Mouse (Mus musculus) testis, postnatal 14 days (tissue): ENCODE data around the gene Gm20388.

ENCODE experiments used
- DNase-seq: peaks from one replicate; pipeline ENCODE4 v3.0.0; 2021; ENCODE audit warnings: low spot score

The Gm20388 gene

DNA sequence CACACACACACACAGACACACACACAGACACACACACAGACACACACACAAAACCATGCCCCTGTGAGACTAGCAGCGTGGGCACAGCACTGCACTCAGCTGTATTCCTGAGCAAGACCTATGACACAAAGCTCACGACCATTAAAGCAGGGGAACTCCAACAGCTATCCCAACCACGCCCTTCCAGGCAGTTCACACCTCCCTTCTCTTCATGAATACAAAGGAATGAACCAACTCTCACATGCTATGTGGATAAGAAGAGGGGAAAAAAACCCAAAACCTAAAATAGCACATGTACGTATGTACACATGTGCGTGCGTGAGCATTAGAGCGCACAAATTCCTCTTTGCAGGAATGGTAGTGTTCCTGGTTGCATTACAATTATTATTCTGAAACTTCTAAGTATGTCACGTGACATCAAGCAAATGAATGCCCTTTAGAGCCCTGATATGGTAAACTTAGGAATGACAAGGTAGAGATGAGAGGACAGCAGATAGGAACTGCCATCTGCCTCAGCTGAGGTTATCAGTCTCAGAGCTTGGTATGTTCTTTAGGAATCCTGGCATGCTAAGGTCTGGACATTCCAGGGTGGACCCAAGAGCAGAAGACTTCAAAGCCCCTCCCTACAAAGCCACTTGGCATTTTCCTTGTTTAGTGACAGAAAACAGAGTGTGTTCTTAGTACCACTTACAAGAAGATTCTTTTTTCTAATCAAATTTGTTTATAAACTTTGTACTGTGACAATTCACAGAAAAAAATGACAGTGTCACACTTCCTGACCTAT, 3015.5 kb downstream of the Gm20388 start:
- no peak for DNase-seq

DNA sequence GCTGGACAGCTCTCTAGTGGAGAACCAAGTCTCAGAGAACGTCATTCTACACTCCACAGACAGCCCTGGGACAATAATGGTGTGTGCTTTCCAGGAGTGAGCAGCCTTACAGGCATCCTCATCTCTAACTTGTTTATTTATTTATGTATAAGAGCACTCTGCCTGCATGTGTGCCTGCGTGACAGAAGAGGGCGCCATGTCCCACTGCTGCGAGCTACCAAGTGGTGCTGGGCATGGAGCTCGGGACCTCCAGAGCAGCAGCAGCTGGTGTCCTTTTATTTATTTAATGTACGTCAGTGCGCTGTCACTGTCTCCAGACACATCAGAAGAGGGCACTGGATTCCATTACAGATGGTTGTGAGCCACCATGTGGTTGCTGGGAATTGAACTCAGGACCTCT, 3016.1 kb downstream of the Gm20388 start:
- DNase-seq, result no peak

DNA sequence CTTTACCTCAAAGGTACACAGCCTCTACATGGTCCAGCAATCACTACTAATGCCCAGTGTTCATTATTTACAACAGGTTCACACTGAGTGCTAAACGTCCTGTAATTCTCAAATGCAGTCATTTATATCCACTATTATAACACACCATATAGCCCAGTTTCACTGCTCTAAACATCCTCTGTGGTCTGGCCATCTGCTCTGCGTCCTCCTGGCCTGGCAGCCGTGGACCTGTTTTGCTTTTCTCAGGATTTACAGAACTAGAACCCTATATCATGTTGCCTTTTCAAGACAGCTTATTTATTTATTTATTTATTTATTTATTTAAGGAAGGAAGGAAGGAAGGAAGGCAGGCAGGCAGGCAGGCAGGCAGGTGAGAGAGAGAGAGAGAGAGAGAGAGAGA, 3017.2 kb downstream of the Gm20388 start:
- no peak for DNase-seq

DNA sequence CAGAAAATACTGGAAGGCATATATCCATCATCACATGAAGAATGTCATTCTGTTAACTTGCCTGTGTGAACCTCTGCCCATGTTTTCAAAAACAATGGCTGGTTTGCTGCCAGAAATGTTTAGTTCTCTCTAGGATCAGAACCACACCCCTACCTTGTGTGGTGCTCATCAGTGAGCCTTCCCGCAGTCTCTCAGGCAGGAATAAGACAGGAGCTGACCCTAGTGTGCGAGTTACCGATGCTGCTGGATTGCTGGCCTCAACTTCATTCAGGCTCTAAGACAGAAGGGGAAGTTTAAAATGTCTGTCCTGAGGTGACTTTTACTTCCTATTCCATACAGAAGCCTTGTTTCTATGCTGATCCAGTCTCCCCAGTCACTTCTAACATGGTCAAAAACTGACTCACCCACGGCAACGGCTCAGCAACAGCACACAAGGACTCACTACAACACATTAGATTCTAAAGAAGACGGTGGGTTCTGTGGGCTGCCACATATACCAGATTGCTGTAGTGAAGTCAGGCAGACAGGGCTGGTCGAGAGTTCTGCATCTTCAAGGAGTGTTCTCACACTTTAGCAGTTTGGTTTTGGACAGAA, 3018.1 kb downstream of the Gm20388 start:
- no peak for DNase-seq

DNA sequence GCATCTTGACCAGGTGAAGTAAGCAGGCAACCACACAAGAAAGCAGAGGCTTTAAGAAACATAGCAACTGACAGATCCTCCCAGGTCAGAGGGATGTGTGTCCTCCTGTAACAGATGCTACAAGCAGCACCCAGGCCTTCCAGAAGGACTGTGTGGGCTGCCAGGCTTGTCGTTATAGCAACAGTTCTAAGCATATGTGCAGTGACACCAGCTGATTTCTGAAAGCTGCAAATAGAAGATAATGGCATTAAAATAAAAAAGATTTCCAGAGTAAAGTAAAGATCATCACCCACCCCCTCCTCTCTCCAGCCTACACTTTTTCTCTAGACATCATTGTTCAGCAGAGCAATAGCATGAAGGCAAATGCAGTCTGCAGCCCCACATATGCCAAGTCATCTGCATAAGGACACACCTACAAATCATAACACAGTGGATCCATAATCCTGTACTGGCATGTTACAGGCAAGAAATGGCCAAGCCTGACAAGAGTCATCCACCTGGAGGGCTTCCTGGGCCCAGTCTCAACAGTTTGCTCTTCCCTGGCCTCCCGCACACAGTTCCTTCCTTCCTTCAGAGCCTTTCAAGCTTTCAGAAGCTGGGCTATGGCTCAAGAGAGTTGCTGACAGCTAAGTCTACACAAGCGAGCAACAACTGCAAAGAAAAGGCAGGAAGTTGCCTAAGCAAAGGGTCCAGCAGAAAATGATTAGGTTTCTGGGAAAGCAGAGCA, 3021.4 kb downstream of the Gm20388 start:
- no peak for DNase-seq

DNA sequence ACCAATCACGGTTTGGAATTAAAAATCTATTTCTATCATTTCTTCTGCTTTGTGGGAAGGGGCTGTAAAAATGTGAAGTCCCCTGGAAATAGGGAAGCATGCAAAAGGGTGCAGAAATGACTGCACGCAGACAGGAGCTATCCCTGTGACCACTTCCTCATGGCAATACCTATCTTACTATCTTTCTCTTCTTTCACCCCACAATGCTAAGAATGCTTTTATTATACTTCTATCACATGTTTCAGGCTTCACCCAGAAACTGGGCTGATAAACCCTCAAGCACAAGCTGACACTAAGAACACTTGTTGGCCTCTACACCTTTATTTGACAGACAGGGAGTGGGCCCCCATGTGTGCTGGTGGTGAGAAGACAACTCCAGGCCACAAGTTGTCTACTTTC, 3021.9 kb downstream of the Gm20388 start:
- no peak for DNase-seq

DNA sequence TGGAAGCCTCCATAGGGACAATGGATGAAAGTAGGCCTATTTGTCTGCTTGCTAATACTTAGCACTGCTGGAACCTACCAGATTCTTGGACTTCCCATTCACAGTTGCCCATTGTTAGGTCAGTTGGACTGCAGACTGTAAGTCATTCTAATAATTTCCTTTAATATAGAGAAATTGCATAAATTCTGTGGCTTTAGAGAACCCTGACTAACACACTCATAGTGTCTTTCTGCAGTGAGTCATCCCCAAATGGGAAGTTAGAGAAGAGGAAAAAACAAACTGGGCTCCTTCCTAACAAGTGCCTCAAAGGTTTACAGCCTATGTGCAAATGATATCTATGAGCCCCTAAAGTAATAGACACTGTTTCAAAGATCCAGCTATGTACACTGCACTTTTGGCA, 3023.3 kb downstream of the Gm20388 start:
- DNase-seq, result no peak

DNA sequence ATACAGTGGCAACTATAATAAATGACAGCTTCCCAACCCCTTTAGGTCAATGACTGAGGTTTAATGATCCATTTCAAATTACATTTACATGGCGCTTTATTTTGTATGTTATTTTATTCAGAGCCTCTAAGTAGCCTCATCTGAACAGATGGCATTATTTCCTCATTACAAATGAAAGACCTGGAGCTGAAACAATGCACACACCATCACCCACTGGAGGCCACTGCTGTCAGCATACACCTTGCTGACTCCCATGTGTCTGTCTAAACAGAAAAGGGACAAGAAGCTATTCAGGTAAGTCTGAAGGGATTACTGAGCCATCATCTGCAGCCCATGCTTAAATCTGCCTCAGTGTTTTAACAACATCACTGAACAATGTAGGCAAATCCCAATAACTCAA, 3024.5 kb downstream of the Gm20388 start:
- no peak for DNase-seq

DNA sequence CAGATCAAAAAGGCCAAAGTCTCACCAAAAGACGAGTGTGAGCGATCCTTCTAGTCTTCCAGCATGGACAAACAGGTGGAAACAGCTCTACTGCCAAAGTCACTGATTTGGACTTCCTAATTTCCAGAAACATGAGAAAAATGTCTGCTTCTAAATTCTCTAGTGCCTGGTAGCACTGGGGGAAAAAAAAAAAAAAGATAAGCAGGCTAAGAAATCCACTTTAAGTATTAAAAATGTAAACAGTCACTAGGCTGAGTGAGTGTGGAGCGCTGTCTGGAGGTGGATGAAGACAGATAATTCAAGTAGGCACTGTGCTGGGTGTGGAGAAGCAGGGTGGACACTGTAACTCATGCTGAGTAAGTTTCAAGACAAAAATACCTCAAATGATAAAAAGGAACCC, 3025.3 kb downstream of the Gm20388 start:
- no peak for DNase-seq

DNA sequence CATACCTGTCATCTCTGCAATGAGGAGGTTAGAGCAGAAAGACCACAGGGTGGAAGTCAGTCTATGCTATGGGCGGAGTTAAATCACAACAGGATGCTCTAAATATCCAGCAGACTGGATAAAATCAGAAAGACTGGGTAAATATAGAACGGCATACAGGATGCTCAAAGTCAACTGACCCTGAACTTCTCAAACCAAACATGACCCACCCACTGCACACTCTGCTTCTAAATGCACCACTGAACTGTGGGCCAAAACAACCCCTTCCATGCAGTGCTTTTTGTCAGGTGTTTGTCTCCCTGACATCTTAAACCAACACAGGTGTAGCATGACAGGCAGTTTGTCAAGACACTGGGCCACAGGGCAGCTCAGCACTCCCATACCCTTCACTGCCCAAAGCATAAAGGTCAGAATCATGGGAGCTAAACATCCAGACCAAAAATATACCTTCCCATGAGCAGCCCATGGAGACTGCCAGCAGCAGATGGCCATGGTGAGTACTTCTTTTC, 3027.0 kb downstream of the Gm20388 start:
- DNase-seq, result no peak

DNA sequence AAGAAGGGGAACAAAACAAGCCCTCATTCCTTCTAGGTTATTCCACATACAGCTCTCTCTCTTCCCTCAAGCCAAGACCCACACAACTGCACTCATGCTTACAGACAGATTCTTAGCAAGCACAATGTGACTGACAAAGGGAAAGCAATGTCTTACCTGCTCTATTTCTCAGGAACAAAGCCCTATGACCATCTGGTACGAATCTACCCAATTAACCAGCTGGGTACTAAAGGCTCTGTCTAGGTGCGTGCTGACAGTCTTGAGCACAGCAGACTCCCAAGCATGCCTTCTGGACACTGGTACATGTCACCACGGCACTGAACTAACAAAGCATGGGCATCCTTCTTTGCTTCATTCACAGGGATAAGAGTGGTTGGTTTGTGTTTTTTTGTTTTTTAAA, 3027.5 kb downstream of the Gm20388 start:
- no peak for DNase-seq

DNA sequence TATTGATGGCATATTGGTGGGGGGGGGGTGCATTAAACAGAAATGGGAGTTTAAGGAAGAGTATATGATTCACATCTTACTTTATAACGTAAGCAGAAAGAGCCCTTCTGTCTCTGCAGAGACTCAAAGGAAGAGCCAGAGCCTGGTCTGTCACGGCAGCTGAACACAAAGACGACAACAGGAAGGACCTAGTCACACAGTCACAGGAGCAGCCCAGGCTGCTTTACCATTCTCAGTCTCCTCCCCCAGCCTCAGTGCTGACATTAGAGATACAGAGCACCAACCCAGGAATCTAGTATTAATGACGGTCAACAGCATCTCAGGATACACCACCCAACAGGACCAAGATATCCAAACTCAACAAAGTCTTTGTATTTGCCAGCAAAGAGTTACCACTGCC, 3027.9 kb downstream of the Gm20388 start:
- no peak for DNase-seq

DNA sequence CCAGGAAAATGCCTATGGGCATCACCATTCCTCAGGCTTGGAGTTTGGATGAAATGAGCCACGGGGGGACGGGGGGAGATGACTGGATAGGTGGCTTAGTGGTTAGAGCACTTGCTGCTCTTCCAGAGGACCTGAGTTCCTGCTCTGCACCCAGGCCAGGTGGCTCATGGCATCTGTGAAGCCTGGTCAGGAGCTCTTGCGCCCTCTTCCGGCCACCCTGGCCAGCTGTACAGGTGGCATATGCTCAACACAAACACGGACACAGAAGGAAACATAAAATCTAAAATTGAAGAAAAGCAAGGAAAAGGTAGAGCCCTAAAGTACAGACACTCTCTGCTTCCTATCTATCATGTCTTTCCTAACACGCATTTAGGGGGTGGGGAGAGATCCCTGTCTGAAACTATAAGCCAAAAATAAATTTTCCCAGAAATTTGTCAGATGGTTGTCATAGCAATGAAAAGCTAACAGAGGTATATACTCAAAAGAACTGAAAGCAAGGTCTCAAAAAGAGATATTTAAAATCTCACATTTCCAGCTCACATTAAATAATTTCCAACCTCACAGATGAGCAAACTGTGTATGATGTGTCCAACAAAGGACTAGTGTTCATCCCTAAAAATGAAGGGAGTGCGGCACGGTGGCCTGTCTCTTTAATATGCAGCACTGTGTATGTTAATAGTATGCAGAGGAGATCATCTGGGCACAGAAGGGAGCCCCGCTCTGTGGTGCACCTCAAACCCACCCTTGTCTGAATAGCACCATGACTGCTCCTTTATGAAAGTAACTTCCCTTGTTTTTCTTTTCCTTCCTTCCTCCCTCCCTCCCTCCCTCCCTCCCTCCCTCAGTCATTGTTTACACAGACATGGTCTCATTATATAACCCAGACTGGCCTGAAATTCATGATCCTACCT, 3032.4 kb downstream of the Gm20388 start:
- DNase-seq, result no peak

DNA sequence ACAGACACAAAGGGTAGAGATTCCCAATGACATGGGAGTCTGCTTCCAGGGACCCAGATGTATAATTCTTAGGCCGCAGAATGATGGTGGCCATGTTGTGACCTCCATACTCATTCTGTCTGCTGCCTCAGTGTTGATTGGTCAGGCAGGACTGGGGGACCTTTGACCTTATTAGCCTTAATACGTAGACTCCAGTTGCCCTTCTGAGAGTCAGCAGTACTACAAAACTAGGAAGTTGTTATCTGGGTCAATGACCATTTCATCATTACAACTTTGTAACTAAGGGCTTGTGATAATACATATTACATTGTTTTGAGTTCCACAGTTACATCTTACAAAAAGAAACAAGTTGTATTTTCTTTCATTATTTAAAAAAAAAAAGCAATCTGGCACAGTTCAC, 3035.1 kb downstream of the Gm20388 start:
- no peak for DNase-seq

DNA sequence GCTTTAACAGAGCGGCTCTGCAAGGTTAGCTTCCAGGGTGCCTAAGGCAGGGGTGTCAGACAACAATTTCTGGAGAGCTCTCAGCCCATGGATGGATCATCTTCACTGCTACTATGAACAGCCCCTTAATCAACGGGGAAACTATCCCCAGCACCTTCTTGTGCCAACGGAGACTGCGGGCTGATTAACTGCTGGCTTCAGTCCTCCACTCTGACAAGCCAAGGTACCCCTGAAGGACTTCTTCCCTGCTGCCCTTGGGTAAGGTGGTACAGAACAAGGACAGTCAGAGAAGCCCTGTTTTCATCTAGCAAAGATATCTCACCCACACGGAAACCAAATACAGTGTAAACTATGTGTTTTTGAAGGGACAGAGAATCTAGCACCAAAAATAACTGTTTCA, 3039.1 kb downstream of the Gm20388 start:
- no peak for DNase-seq

DNA sequence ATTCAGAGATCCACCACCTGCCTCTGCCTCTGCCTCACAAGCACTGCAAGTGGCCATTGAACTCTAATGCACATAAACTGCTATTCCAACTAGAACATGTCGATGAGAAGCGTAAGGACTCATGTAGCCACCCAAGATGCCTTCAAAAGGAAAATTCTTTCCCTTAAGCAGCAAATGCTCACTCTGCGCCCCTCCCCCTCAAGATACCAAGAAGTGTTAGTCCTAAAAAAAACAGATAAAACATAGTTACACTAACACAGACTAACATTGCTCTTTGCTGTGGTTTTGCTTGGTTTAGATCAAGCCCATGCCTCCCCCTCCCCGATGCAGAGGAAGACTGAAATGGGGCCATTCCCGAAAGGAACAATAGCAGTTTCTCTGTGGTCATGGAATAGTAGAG, 3040.8 kb downstream of the Gm20388 start:
- DNase-seq, result no peak

DNA sequence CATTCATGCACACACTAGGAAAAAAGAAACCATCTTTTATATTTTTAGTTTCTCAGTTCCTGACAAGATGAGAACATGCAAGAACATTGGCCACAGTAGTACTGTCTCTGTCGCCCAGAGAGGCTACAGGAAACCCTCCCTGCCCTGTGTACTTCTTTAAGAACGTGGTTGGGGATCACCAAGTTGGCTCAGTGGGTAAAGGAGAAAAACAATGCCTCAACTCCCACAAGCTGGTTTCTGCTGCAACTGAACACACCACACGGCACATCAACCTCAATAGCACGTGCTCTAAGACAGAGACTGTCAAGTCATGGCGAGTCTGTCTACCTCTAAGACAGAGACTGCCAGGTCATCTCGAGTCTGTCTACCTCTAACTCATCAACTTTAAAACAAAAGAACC, 3042.4 kb downstream of the Gm20388 start:
- no peak for DNase-seq

DNA sequence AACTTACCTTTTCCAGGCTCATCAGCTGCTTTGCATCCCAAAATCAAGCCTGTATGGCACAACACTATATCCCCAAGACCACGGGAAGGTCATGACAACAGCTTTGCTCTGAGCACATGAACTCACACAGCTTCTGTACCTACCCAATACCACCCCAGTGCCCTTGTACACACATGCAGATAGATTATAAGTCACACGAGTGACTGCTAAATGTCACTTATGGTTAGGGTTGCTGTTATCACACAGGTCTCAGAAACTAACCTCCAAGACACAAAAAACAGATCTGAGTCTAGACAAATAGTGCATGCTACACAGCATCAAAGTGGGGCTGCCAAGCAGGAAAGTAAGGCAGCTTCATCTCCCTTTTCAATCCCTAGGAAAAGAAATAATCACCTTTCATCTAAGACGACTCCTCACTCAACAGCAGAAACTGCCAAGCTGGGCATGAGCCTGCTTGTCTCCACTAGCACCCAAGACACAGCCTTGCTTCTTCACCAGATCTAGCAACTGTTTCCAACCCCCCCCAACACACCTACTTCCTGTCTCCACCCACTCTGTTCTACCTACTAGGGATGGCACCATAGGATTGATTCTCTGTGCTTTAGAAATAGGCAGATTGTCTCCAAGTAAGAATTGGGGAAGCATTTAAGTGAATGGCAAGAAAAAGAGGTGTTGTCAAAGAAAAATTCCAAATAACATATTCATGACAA, 3043.6 kb downstream of the Gm20388 start:
- DNase-seq, result no peak

DNA sequence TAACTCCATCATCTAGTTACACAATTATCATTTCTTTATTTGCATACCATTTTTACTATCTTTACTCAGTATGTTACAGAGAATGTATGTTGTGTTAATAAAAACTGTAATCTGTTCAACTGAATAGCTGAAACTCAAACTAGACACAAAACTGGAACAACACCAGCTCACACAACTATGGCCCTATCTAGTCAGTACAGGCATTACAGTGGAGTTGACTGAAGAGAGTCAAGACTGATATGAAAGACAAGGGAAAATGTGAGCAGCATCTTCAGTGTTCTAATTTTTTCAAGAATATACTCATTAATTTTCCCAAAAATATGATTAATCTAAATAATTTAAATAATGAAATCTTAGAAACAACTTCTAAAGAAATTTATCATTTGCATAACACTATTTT, 3044.6 kb downstream of the Gm20388 start:
- no peak for DNase-seq

DNA sequence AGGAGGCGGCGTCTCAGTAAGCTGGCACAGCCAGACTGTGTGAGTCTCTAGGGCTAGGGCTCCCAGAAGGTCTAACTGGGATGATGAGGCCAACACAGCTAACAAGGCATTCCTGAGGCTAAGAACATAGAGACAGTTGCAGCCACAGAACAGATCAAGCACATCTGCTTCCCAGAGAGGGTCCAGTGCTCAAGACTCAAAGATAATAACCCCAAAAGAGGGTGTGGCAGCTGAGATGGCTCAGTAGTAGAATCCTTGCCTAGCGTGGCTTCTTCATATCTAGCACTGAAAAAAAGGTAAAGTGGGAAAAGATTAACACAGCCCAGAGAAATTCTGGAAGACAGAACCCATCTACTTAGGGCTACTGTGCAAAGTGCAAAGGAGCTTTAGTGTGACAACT, 3045.4 kb downstream of the Gm20388 start:
- no peak for DNase-seq

DNA sequence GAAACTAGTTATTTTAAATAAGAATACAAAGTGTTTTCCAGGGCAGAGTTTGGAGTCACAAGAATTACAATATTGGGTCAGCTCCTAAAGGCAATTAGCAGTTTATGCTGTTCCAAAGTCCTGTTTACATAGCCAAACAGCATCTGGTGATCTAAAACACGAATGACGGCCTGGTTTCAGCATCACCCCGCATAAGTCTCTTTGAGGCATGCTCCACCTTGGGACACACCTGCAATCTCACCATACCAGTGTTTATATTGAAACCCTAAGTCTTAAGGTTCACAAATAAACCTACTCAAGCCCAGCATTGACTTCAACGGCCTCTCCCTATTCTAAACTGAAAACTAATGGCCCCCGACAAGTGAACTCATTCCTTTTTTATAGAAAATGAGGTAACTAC, 3049.7 kb downstream of the Gm20388 start:
- DNase-seq, result no peak

DNA sequence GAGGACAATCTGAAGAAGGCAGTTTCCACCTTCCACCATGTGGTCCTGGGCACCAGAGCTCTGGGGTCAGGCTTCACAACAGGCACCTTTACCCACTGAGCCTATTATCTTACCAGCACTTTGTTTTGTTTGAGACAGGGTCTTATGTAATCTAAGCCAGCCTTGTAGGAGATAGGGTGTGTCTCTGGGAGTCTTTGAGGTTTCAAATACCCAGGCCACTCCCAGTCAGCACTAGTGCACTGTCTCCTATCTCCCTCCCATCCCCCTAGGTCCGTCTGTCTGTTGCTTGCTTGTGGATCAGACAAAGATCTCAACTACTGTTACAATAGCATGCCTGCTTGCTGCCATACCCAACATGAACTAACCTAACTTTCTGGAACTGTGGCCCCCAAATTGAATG, 3050.3 kb downstream of the Gm20388 start:
- DNase-seq, result no peak
